Mouse (Mus musculus): Measurements from ENCODE around the gene Gga3. TPM values are rescaled to one million over a fixed set of nuclear protein-coding genes. Genes with fewer than 3 reads are reported as not detected.
"Not testable (repeated sequence)": the region's sequence is repeated elsewhere in the genome, so short reads cannot be mapped to it uniquely, and the experiment has no call there.

The Gga3 gene
- 19.2 and 20.8 TPM in 2 replicates for polyA plus RNA-seq (2014; fragmentation: Nextera tagmentation; extraction: Ambion mirVana)

DNA sequence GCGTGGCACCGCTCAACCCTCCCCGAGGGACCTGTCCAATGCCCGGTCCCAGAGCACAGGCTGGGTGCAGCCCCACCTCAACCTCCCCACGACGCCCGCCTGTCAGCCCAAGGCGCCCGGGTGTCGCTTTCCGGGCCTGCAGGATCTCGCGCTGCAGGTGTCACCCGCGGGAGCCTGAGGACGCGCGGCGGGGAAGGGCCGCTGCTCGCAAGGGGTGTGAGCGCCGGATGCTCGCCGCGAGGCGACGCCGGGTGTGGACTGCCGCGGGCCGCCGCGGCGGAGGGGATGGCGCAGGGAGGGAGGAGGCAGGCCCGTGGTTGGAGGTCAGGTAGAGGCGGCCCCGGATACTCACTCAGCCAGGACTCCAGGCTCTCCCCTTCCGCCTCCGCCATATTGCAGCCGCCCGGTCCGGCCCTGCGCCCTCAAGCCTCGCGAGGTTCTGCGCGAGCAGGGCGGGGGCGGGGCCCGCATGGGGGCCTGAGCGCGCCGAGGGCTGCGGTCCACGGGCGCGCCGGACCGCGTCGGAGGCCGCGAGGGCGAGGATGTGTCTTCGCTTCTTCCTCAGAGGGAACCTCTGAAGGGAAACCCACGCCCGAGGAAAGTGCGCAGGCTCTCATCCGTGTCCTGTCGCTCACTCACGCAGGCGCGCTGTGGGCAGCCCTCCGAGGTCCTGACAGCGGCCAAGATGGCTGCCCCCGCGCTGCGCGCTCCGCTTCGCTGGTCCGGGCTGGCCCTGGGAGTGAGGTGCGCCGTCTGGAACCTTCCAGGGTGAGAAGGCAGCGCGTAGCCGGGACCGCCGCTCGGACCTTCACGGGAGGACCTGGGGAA, at the start of gene Gga3, which contains the start of gene Mrps7:
TSS of gene Gga3 (minus strand) at position 576 of the 828 bp plus-strand sequence.
TSS of gene Mrps7 (plus strand) at position 450 of the 828 bp plus-strand sequence.
- under 1% methylated on average over 86 of the region's 93 CpGs for WGBS
- Histone ChIP-seq H3K36me3 (ENCODE audit: control insufficient read depth, insufficient read depth, low read length) (peaks cover 38% of the 10 kb centered on the region), H3K9ac (ENCODE audit: low read length) (peak within 1 kb of the TSS; percentile 96), H3K27me3 (replicated peaks; ENCODE audit: control insufficient read depth, insufficient read depth, low read length) (no peaks in the 10 kb centered on the region), H3K27ac (ENCODE audit: low read depth) (peak within 1 kb of the TSS; percentile 95), H3K4me2 (ENCODE audit: low read length) (peak within 1 kb of the TSS; percentile 98), H3K4me1 (replicated peaks; ENCODE audit: control insufficient read depth, insufficient read depth, low read length) (peaks cover 18% of the 10 kb centered on the region), H3K9me3 (ENCODE audit: control insufficient read depth, low read length) (no peaks in the 10 kb centered on the region), H3K4me3 (ENCODE audit: low read depth, low read length) (peak within 1 kb of the TSS; percentile 98)
- DNase-seq (ENCODE audit: low spot score) (peak; percentile 98), ATAC-seq (replicated peaks; ENCODE audit: low FRiP score, low TSS enrichment, low read depth) (peak; percentile 97)

DNA sequence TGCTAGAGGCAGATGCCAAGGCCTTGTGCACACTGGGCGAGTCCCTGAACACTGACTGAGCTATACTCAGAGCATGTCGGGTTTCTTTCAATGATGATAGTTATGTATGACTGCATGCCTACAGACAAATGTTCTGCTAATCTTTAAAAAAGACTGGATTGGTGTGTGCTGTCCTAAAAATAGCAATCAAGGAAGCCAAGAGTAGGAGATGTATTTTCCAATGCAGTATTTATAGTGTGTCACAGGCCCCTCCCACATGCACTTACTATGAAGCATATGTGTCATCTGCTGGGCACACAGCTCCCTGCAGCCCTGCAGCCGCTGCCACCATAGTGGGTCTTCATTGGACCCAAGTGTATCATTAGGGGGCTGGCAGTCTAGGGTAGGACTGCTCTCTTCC, 49.3 kb upstream of the Gga3 start:
- H3K27ac ChIP-seq (ENCODE audit: low read depth) = no peak overlapping the region
- DNase-seq (ENCODE audit: low spot score) (no peak), ATAC-seq (replicated peaks; ENCODE audit: low FRiP score, low TSS enrichment, low read depth) (no peak)
- H3K4me3 ChIP-seq (ENCODE audit: low read depth, low read length) = no peak overlapping the region
- 86% methylated on average over 3 of the region's 3 CpGs for WGBS
- no peak overlapping the region for H3K9ac ChIP-seq (ENCODE audit: low read length)
- H3K36me3 ChIP-seq (ENCODE audit: control insufficient read depth, insufficient read depth, low read length) = peaks cover 34% of the 10 kb centered on the region
- no peaks in the 10 kb centered on the region for H3K27me3 ChIP-seq (replicated peaks; ENCODE audit: control insufficient read depth, insufficient read depth, low read length)
- H3K9me3 ChIP-seq (ENCODE audit: control insufficient read depth, low read length) = no peaks in the 10 kb centered on the region
- no peaks in the 10 kb centered on the region for H3K4me1 ChIP-seq (replicated peaks; ENCODE audit: control insufficient read depth, insufficient read depth, low read length)
- H3K4me2 ChIP-seq (ENCODE audit: low read length) = no peak overlapping the region

DNA sequence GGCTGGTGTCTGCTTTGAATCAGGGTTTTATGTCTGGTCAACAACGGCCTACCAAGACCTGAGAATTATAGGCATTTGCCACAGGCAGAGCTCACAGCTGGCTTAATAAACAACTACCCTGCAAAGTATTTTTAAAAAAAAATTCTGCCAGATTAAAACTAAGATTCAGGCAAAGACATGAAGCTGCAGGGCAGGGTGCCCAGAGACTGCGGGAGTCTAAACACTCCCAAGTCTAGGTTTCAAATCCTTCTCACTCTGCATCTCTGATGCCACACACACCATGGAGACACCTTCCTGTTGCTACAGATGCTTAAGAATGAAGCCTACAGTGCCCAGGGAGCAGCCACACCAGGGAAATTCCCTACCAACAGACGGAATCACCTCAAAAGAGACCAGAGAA, 47.8 kb upstream of the Gga3 start:
- Histone ChIP-seq H3K9ac (ENCODE audit: low read length) (no peak overlapping the region), H3K27me3 (replicated peaks; ENCODE audit: control insufficient read depth, insufficient read depth, low read length) (no peaks in the 10 kb centered on the region), H3K4me2 (ENCODE audit: low read length) (no peak overlapping the region), H3K4me1 (replicated peaks; ENCODE audit: control insufficient read depth, insufficient read depth, low read length) (no peaks in the 10 kb centered on the region), H3K4me3 (ENCODE audit: low read depth, low read length) (no peak overlapping the region), H3K36me3 (ENCODE audit: control insufficient read depth, insufficient read depth, low read length) (peaks cover 39% of the 10 kb centered on the region), H3K9me3 (ENCODE audit: control insufficient read depth, low read length) (no peaks in the 10 kb centered on the region), H3K27ac (ENCODE audit: low read depth) (no peak overlapping the region)
- WGBS = 89% methylated on average over 3 of the region's 3 CpGs
- ATAC-seq (replicated peaks; ENCODE audit: low FRiP score, low TSS enrichment, low read depth) = no peak
- no peak for DNase-seq (ENCODE audit: low spot score)

DNA sequence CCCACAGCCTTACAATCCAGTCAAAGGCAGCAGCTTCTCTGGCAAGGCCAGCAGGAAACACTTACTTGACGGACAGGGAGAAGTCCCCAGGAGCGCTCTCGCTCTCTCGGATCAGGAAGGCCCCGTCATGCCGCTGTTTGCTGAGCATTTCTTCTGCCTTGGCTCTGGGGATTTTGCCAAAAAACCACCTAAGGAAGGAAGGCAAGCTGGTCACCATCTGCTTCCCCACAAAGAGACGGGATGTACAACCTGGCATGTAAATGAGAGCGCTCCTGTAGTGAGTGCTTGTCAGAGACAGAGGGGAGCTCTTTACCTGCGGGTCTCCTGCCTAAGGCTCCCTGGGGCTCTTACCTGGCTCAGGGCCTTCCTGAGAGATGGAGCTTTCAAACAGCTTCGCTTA, 45.9 kb upstream of the Gga3 start:
- WGBS = 71% methylated on average over 10 of the region's 10 CpGs
- H3K36me3 ChIP-seq (ENCODE audit: control insufficient read depth, insufficient read depth, low read length) = peaks cover 44% of the 10 kb centered on the region
- no peaks in the 10 kb centered on the region for H3K4me1 ChIP-seq (replicated peaks; ENCODE audit: control insufficient read depth, insufficient read depth, low read length)
- no peak for DNase-seq (ENCODE audit: low spot score)
- H3K9ac ChIP-seq (ENCODE audit: low read length) = no peak overlapping the region
- no peaks in the 10 kb centered on the region for H3K27me3 ChIP-seq (replicated peaks; ENCODE audit: control insufficient read depth, insufficient read depth, low read length)
- no peak overlapping the region for H3K27ac ChIP-seq (ENCODE audit: low read depth)
- H3K4me3 ChIP-seq (ENCODE audit: low read depth, low read length) = no peak overlapping the region
- H3K4me2 ChIP-seq (ENCODE audit: low read length) = no peak overlapping the region
- H3K9me3 ChIP-seq (ENCODE audit: control insufficient read depth, low read length) = no peaks in the 10 kb centered on the region
- no peak for ATAC-seq (replicated peaks; ENCODE audit: low FRiP score, low TSS enrichment, low read depth)

DNA sequence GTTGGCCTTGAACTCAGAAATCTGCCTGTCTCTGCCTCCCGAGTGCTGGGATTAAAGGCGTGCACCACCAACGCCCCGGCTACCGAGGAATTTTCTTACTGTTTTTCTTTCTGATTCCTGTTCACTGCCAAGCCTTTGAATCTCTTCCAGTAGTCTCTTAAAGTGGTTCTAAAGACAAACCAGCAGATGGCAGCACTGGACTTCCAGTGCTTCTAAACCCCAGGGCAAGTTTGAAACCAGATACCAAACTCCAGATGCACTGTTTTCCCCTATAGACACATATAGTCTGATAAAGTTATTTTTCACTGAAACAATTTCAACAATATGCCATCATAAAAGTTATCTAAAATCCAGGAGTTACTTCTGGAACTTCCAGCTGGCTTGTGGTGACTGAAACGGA, 43.6 kb upstream of the Gga3 start:
- H3K36me3 ChIP-seq (ENCODE audit: control insufficient read depth, insufficient read depth, low read length) = peaks cover 45% of the 10 kb centered on the region
- H3K27me3 ChIP-seq (replicated peaks; ENCODE audit: control insufficient read depth, insufficient read depth, low read length) = no peaks in the 10 kb centered on the region
- ATAC-seq (replicated peaks; ENCODE audit: low FRiP score, low TSS enrichment, low read depth) (no peak), DNase-seq (ENCODE audit: low spot score) (peak; percentile 62)
- no peaks in the 10 kb centered on the region for H3K4me1 ChIP-seq (replicated peaks; ENCODE audit: control insufficient read depth, insufficient read depth, low read length)
- no peak overlapping the region for H3K4me2 ChIP-seq (ENCODE audit: low read length)
- no peak overlapping the region for H3K27ac ChIP-seq (ENCODE audit: low read depth)
- H3K9me3 ChIP-seq (ENCODE audit: control insufficient read depth, low read length) = no peaks in the 10 kb centered on the region
- H3K9ac ChIP-seq (ENCODE audit: low read length) = no peak overlapping the region
- no peak overlapping the region for H3K4me3 ChIP-seq (ENCODE audit: low read depth, low read length)
- WGBS = 63% methylated on average over 6 of the region's 6 CpGs

DNA sequence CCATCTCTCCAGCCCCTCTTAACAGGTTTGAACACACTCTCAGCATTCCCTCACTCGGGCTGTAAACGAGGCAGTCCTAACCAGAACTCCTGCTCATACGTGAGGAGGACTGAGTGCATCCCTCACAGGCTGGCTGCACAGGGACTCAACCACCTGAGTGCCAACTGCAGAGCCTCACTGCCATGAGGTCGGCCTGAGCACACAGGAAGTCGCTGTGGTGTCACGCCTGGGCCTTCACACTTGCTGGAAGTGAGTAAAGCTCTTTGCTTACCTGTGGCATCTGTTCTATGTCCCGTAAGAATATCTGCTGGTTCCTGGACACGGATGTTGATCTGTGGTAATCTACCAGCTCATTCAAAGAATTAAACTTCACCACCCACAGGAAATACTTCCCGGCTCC, 42.6 kb upstream of the Gga3 start:
- DNase-seq (ENCODE audit: low spot score) (no peak), ATAC-seq (replicated peaks; ENCODE audit: low FRiP score, low TSS enrichment, low read depth) (no peak)
- no peak overlapping the region for H3K4me2 ChIP-seq (ENCODE audit: low read length)
- no peaks in the 10 kb centered on the region for H3K4me1 ChIP-seq (replicated peaks; ENCODE audit: control insufficient read depth, insufficient read depth, low read length)
- H3K9me3 ChIP-seq (ENCODE audit: control insufficient read depth, low read length) = no peaks in the 10 kb centered on the region
- no peak overlapping the region for H3K9ac ChIP-seq (ENCODE audit: low read length)
- H3K36me3 ChIP-seq (ENCODE audit: control insufficient read depth, insufficient read depth, low read length) = peaks cover 45% of the 10 kb centered on the region
- H3K27ac ChIP-seq (ENCODE audit: low read depth) = no peak overlapping the region
- no peak overlapping the region for H3K4me3 ChIP-seq (ENCODE audit: low read depth, low read length)
- WGBS = 93% methylated on average over 9 of the region's 9 CpGs
- H3K27me3 ChIP-seq (replicated peaks; ENCODE audit: control insufficient read depth, insufficient read depth, low read length) = no peaks in the 10 kb centered on the region

DNA sequence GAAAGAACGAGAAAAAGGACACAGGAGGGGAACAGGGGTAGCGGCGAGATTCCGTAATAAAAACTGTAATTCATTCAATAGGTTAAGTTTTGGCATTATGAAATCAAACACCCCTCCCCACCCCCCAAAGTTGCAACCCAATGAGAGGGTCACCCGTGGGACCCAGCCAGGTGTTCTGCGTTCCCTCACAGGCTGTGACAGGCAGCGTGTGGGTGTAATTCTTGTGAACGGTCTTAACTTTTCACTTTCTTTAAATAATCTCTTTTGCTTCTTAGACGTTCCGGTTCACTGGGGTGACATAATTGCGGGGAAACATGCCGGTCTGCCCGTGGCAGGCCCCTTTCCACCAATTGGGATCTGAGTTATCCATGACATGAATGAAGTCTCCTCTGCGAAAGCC, 41.6 kb upstream of the Gga3 start:
- not testable (repeated sequence) for H3K27me3 ChIP-seq (replicated peaks; ENCODE audit: control insufficient read depth, insufficient read depth, low read length); H3K9me3 ChIP-seq (ENCODE audit: control insufficient read depth, low read length); ATAC-seq (replicated peaks; ENCODE audit: low FRiP score, low TSS enrichment, low read depth); DNase-seq (ENCODE audit: low spot score); H3K9ac ChIP-seq (ENCODE audit: low read length); H3K27ac ChIP-seq (ENCODE audit: low read depth); H3K4me1 ChIP-seq (replicated peaks; ENCODE audit: control insufficient read depth, insufficient read depth, low read length); H3K4me2 ChIP-seq (ENCODE audit: low read length); H3K4me3 ChIP-seq (ENCODE audit: low read depth, low read length)
- 67% methylated on average over 14 of the region's 14 CpGs for WGBS
- H3K36me3 ChIP-seq (ENCODE audit: control insufficient read depth, insufficient read depth, low read length) = peaks cover 39% of the 10 kb centered on the region

DNA sequence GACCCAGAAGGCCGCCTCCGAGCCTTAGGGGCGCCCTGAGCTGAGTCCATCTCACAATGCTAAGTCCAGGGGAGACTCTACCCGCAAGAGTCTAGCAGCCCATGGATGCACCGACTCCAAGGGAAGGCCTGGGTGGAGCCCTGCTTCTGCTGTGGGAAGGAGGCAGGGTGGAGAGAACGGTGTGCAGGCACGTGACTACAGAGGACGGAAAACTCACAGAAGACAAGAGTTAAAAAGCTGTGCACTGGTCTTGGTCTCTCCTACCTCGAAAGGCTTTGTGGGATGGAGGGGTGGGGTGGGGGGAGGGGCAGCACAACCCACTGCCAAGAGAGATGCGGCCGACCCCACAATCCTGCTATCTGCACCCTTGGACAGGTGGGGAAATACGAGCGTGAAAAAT, 40.5 kb upstream of the Gga3 start:
- DNase-seq (ENCODE audit: low spot score) (no peak), ATAC-seq (replicated peaks; ENCODE audit: low FRiP score, low TSS enrichment, low read depth) (no peak)
- Histone ChIP-seq H3K4me3 (ENCODE audit: low read depth, low read length) (no peak overlapping the region), H3K4me1 (replicated peaks; ENCODE audit: control insufficient read depth, insufficient read depth, low read length) (no peaks in the 10 kb centered on the region), H3K9me3 (ENCODE audit: control insufficient read depth, low read length) (no peaks in the 10 kb centered on the region), H3K27me3 (replicated peaks; ENCODE audit: control insufficient read depth, insufficient read depth, low read length) (no peaks in the 10 kb centered on the region), H3K4me2 (ENCODE audit: low read length) (no peak overlapping the region), H3K27ac (ENCODE audit: low read depth) (no peak overlapping the region), H3K9ac (ENCODE audit: low read length) (no peak overlapping the region), H3K36me3 (ENCODE audit: control insufficient read depth, insufficient read depth, low read length) (peaks cover 31% of the 10 kb centered on the region)
- whole genome bisulfite sequencing = 93% methylated on average over 13 of the region's 13 CpGs

DNA sequence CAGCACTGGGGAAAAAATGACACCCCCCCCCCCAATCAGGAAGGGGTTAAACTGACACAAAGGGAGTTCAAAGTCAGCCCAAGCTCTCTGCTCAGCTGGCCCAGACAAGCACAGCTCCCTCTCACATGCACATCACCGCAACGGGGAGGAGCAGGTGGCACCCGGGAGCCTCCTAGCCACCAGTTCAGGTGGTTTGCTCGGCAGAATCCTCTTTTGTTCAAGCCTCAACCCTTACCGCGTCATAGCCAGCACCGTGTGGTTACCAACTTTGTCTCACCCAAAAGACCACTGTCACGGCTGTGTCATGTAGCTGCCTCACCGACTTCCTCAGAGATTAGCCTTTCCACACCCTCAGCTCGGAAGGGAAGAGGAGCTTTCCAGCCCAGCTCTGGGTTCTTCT, 39.4 kb upstream of the Gga3 start:
- DNase-seq (ENCODE audit: low spot score) = no peak
- Histone ChIP-seq H3K27ac (ENCODE audit: low read depth) (no peak overlapping the region), H3K4me3 (ENCODE audit: low read depth, low read length) (no peak overlapping the region), H3K27me3 (replicated peaks; ENCODE audit: control insufficient read depth, insufficient read depth, low read length) (no peaks in the 10 kb centered on the region), H3K9ac (ENCODE audit: low read length) (no peak overlapping the region), H3K36me3 (ENCODE audit: control insufficient read depth, insufficient read depth, low read length) (peaks cover 24% of the 10 kb centered on the region), H3K4me2 (ENCODE audit: low read length) (no peak overlapping the region), H3K4me1 (replicated peaks; ENCODE audit: control insufficient read depth, insufficient read depth, low read length) (no peaks in the 10 kb centered on the region), H3K9me3 (ENCODE audit: control insufficient read depth, low read length) (no peaks in the 10 kb centered on the region)
- 71% methylated on average over 10 of the region's 10 CpGs for WGBS
- no peak for ATAC-seq (replicated peaks; ENCODE audit: low FRiP score, low TSS enrichment, low read depth)

Data from intestine, embryonic 14.5 days (tissue).